Mouse (Mus musculus) adrenal gland, postnatal 36 days (tissue): ENCODE data around the gene 8030411F24Rik. TPM values are rescaled to one million over a fixed set of nuclear protein-coding genes. Genes with fewer than 3 reads are reported as not detected.
"Not testable (repeated sequence)": the region's sequence is repeated elsewhere in the genome, so short reads cannot be mapped to it uniquely, and the experiment has no call there.

Source experiments
- DNase-seq, 2 experiments: peaks; one replicate each; pipeline ENCODE4 v3.0.0; 2021; ENCODE audit warnings: mixed read lengths in 1 of 2
- long read RNA-seq, 2 experiments: library from polyadenylated mRNA; stranded (forward); transcript quantifications; one replicate each; pipeline ENCODE4 v2.0.0; 2021; ENCODE audit warnings: borderline sequencing depth in 2 of 2
- total RNA-seq, 2 experiments: library from RNA; stranded (reverse); gene quantifications; 2 replicates each; pipeline ENCODE4 v1.2.3; 2021

Gene 8030411F24Rik
- not detected for total RNA-seq
- long read RNA-seq, experiment 1, result 0 reads
- long read RNA-seq, experiment 2, result 0 reads

GRCm38 (mm10) chr2:148781709-148782108 is at the start of gene 8030411F24Rik:
8030411F24Rik (plus strand) TSS chr2:148782009.
- no peak for DNase-seq

GRCm38 (mm10) chr2:148732327-148733000 is 49.3 kb upstream of the 8030411F24Rik start, which contains the start of gene Napb:
Napb (minus strand) TSS chr2:148732467.
- peak; percentile 96 to 98 for DNase-seq

- no peak for DNase-seq
These were observed 38.8 kb upstream of the 8030411F24Rik start for GRCm38 (mm10) chr2:148743001-148743400.

- DNase-seq, result peak in 1 of 2 experiments; percentile 15
These were observed 37.9 kb upstream of the 8030411F24Rik start for GRCm38 (mm10) chr2:148743846-148744407.

- DNase-seq, result no peak
These were observed 31.8 kb upstream of the 8030411F24Rik start, which contains the start of gene Cstl1 for GRCm38 (mm10) chr2:148750058-148750457. Cstl1 (plus strand) TSS chr2:148750358.

- DNase-seq, result peak; percentile 66 to 83
These were observed 29.7 kb upstream of the 8030411F24Rik start for GRCm38 (mm10) chr2:148751893-148752813.

- no peak for DNase-seq
These were observed 27.4 kb upstream of the 8030411F24Rik start for GRCm38 (mm10) chr2:148754310-148754846.

- DNase-seq, result no peak
These were observed 18.0 kb upstream of the 8030411F24Rik start for GRCm38 (mm10) chr2:148763648-148764388.

GRCm38 (mm10) chr2:148771397-148771796 is 10.4 kb upstream of the 8030411F24Rik start, which contains the start of gene Cst11:
Cst11 (minus strand) TSS chr2:148771497.
- not testable (repeated sequence) for DNase-seq

- DNase-seq, result no peak
These were observed 7.3 kb downstream of the 8030411F24Rik start, which contains the start of gene Cst12 for GRCm38 (mm10) chr2:148789142-148789541. Cst12 (plus strand) TSS chr2:148789361.

- DNase-seq, result peak in 1 of 2 experiments; percentile 17
These were observed 16.7 kb downstream of the 8030411F24Rik start, which contains the start of gene Cst8 for GRCm38 (mm10) chr2:148798485-148798884. Cst8 (plus strand) TSS chr2:148798785.

- no peak for DNase-seq
These were observed 19.7 kb downstream of the 8030411F24Rik start for GRCm38 (mm10) chr2:148801491-148801921.

- DNase-seq, result no peak
These were observed 24.9 kb downstream of the 8030411F24Rik start for GRCm38 (mm10) chr2:148806696-148807095.

- no peak for DNase-seq
These were observed 38.1 kb downstream of the 8030411F24Rik start, which contains the start of gene Cst13 for GRCm38 (mm10) chr2:148819909-148820308. Cst13 (plus strand) TSS chr2:148820081.

- no peak for DNase-seq
These were observed 44.2 kb downstream of the 8030411F24Rik start for GRCm38 (mm10) chr2:148825986-148826385.

- DNase-seq, result no peak
These were observed 53.1 kb downstream of the 8030411F24Rik start, which contains the start of gene Cst9 for GRCm38 (mm10) chr2:148834912-148835311. Cst9 (plus strand) TSS chr2:148835147.
